Comparison of ENCODE assay signal across 10 mouse cellular contexts in the genomic region with DNA sequence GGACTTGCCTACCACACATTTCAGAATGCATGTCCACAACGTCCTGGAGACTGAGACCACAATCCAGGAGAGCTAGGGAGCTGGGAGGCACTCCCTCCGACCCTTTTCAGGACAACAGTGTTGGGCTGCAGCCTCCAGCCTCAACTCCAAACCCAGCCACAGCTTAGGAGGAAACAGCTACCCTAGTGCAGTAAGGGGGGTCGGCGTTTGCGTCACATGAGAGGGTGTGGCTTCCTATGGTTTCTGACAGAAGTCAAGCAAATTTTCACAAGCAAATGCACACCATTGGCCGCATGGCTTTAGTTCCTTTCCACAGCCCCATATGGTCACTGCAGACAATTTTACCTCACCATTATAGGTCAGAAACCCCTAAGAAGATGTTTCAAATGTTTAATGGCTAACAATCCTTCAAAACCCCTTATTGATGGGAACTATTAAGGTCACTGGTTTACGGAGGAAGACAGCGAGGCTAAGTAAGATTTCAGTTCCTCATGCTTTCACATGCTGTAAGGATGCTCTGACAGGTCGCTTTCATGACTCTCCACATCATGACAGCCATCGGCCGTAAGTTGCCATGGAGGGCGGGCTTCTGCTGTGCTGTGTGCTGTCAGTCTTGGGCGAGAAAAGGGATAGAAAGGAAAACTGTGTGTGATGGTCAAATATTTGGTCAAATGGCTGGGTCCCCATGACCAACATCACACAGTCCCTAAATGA.
A peak's percentile ranks its signal among the peaks of the same experiment; 100 is the strongest.
DNase-seq lines count a peak whose midpoint lies in the region.
"Had no signal": no experiment of that assay in that cellular context is flagged by ENCODE, and none has a peak within 500 bp of the region (broad histone marks: within the 10 kb centered on the region; RNA-seq: fewer than 3 reads in every experiment).

No protein-coding gene starts in this region.

- H3K4me1 ChIP-seq in heart, embryonic 10.5 days: peaks cover 48% of the 10 kb centered on the region
- H3K4me1 ChIP-seq in megakaryocyte, embryonic 14.5 days: peaks cover 53% of the 10 kb centered on the region
- H3K4me1 ChIP-seq: liver, embryonic 15.5 days had no signal

- H3K36me3 ChIP-seq in heart, embryonic 10.5 days: no peaks in the 10 kb centered on the region
- H3K36me3 ChIP-seq in megakaryocyte, embryonic 14.5 days (replicated peaks; ENCODE audit: low read length): no peaks in the 10 kb centered on the region
- H3K36me3 ChIP-seq: liver, embryonic 15.5 days had no signal

- DNase-seq in heart, embryonic 10.5 days (ENCODE audit: low spot score): no peak
- no peak for DNase-seq in heart, postnatal 25 days (ENCODE audit: low spot score)
- DNase-seq in lung, postnatal 10 days: peak; percentile 28
- no peak for DNase-seq in lung, postnatal 25 days (ENCODE audit: low spot score)
- peak; percentile 52 for DNase-seq in thymus, postnatal 14 days
- DNase-seq in ovary, adult 18-20 months (ENCODE audit: low spot score): no peak
- DNase-seq in frontal cortex, postnatal 25 days (ENCODE audit: low spot score in 2 of 2): no peak
- DNase-seq: cerebellum, adult 11-12 months had no signal

- H3K9me3 ChIP-seq in heart, embryonic 10.5 days: no peaks in the 10 kb centered on the region
- H3K9me3 ChIP-seq in megakaryocyte, embryonic 14.5 days: no peaks in the 10 kb centered on the region
- H3K9me3 ChIP-seq: liver, embryonic 15.5 days had no signal

- peak overlapping the region; percentile 59; the same call in 1 of the 2 replicates for H3K27ac ChIP-seq in heart, embryonic 10.5 days
- H3K27ac ChIP-seq: liver, embryonic 15.5 days had no signal

- WGBS in heart, embryonic 10.5 days: 74% methylated on average over 13 of the region's 13 CpGs

- intact Hi-C loops in heart, postnatal 25 days (cut with DNase I): no loop called here

- H3K27me3 ChIP-seq in heart, embryonic 10.5 days (ENCODE audit: insufficient read depth, poor library complexity, severe bottlenecking): no peaks in the 10 kb centered on the region
- H3K27me3 ChIP-seq in megakaryocyte, embryonic 14.5 days (replicated peaks): no peaks in the 10 kb centered on the region
- H3K27me3 ChIP-seq: liver, embryonic 15.5 days had no signal

- H3K4me3 ChIP-seq in heart, embryonic 10.5 days: no peak overlapping the region
- H3K4me3 ChIP-seq in megakaryocyte, embryonic 14.5 days (replicated peaks): peak overlapping the region; percentile 73
- H3K4me3 ChIP-seq: liver, embryonic 15.5 days had no signal

Comparison
In these comparisons a context has a peak if more than half of its experiments do, and no peak if none do; other contexts are left out.
1. DNase-seq: peak in lung, postnatal 10 days (single experiment) and thymus, postnatal 14 days (single experiment); none in heart, embryonic 10.5 days (single experiment), heart, postnatal 25 days (single experiment), lung, postnatal 25 days (single experiment), ovary, adult 18-20 months (single experiment) and frontal cortex, postnatal 25 days (0 of 2).